20 mouse cellular contexts compared by ENCODE assay signal in genomic region chr11:94674984-94675383, GRCm38 (mm10). TPM values are rescaled to one million over a fixed set of nuclear protein-coding genes. Genes with fewer than 3 reads are reported as not detected.
DNase-seq lines count a peak whose midpoint lies in the region; ATAC-seq and TF ChIP-seq lines count a peak whose summit lies in the region.
"Had no signal": no experiment of that assay in that cellular context is flagged by ENCODE, and none has a peak within 500 bp of the region (broad histone marks: within the 10 kb centered on the region; RNA-seq: fewer than 3 reads in every experiment).

No protein-coding gene starts in this region.

- TF ChIP-seq CTCF in left cerebral cortex, adult 2 months (IDR thresholded peaks at IDR 0.05), result no peak
- TF ChIP-seq CTCF in midbrain, postnatal 0 days (IDR thresholded peaks at IDR 0.05), result no peak

- H3K4me3 ChIP-seq in left cerebral cortex, adult 2 months, result no peak overlapping the region
- H3K4me3 ChIP-seq in midbrain, postnatal 0 days (ENCODE audit: low read depth, low read length), result no peak overlapping the region
- H3K4me3 ChIP-seq in midbrain, embryonic 14.5 days (replicated peaks; ENCODE audit: low read depth, low read length), result no peak overlapping the region
- no peak overlapping the region for H3K4me3 ChIP-seq in neural tube, embryonic 15.5 days (replicated peaks)
- H3K4me3 ChIP-seq: gastrocnemius, adult 2 months had no signal

- peak; percentile 62 for ATAC-seq in frontal cortex, adult (ENCODE audit: low TSS enrichment)
- no peak for ATAC-seq in midbrain, postnatal 0 days (ENCODE audit: low FRiP score)
- no peak for ATAC-seq in midbrain, embryonic 14.5 days (ENCODE audit: low FRiP score, low TSS enrichment)
- ATAC-seq in neural tube, embryonic 15.5 days (ENCODE audit: low FRiP score), result no peak
- ATAC-seq: activated CD4-positive, CD25-positive, alpha-beta regulatory T cell, adult 4 months had no signal

- WGBS in midbrain, postnatal 0 days, result 82% methylated on average over 5 of the region's 5 CpGs
- WGBS in midbrain, embryonic 14.5 days, result 82% methylated on average over 5 of the region's 5 CpGs
- 89% methylated on average over 5 of the region's 5 CpGs for WGBS in neural tube, embryonic 15.5 days

- H3K27ac ChIP-seq in left cerebral cortex, adult 2 months, result peak overlapping the region; percentile 46; the same call in 1 of the 2 replicates
- H3K27ac ChIP-seq in midbrain, postnatal 0 days (ENCODE audit: low read depth, low read length), result no peak overlapping the region
- no peak overlapping the region for H3K27ac ChIP-seq in midbrain, embryonic 14.5 days (replicated peaks; ENCODE audit: low read depth, low read length)
- no peak overlapping the region for H3K27ac ChIP-seq in neural tube, embryonic 15.5 days (replicated peaks)
- H3K27ac ChIP-seq: gastrocnemius, adult 2 months; hindbrain, embryonic 15.5 days had no signal

- H3K9me3 ChIP-seq in midbrain, postnatal 0 days (ENCODE audit: low read length), result no peaks in the 10 kb centered on the region
- no peaks in the 10 kb centered on the region for H3K9me3 ChIP-seq in midbrain, embryonic 14.5 days (ENCODE audit: control insufficient read depth, low read length)
- no peaks in the 10 kb centered on the region for H3K9me3 ChIP-seq in neural tube, embryonic 15.5 days (replicated peaks)
- H3K9me3 ChIP-seq: hindbrain, embryonic 15.5 days had no signal

- intact Hi-C loops in left cerebral cortex, adult 2 months (cut with DNase I), result no loop called here
- intact Hi-C loops in left cerebral cortex, postnatal 10 days (cut with DNase I), result no loop called here

- H3K9ac ChIP-seq in midbrain, postnatal 0 days (replicated peaks; ENCODE audit: low read length, poor library complexity, severe bottlenecking), result 0 out of 2 replicates have a peak overlapping the region, but pooled peaks have one; percentile 15
- no peak overlapping the region for H3K9ac ChIP-seq in midbrain, embryonic 14.5 days (replicated peaks; ENCODE audit: low read length)
- H3K9ac ChIP-seq in neural tube, embryonic 15.5 days (replicated peaks), result no peak overlapping the region
- H3K9ac ChIP-seq: hindbrain, embryonic 15.5 days had no signal

- peaks cover under 1% of the 10 kb centered on the region for H3K36me3 ChIP-seq in midbrain, postnatal 0 days (ENCODE audit: insufficient read depth, low read length)
- peaks cover 7% of the 10 kb centered on the region for H3K36me3 ChIP-seq in midbrain, embryonic 14.5 days (ENCODE audit: control insufficient read depth, insufficient read depth, low read length)
- H3K36me3 ChIP-seq in neural tube, embryonic 15.5 days, result 0 out of 2 replicates have a peak, but pooled peaks cover 4% of the 10 kb centered on the region

- no peak for DNase-seq in frontal cortex, postnatal 14 days (ENCODE audit: low spot score in 2 of 2)
- DNase-seq in left cerebral cortex, adult 2 months (ENCODE audit: extremely low spot score in 1 of 2, low spot score in 2 of 2), result no peak
- DNase-seq in left cerebral cortex, postnatal 10 days (ENCODE audit: extremely low spot score in 1 of 2, low spot score in 2 of 2), result no peak
- DNase-seq in midbrain, postnatal 0 days (ENCODE audit: low spot score), result no peak
- no peak for DNase-seq in midbrain, embryonic 14.5 days
- no peak for DNase-seq in right cerebral cortex, postnatal 4 days
- DNase-seq: adrenal gland, postnatal 36 days; gastrocnemius, adult 2 months; heart, adult 18-20 months; heart, postnatal 10 days; kidney, adult 11 months; kidney, postnatal 4 days; liver; lung, adult 18-20 months; thymus, postnatal 4 days had no signal

- peaks cover 15% of the 10 kb centered on the region for H3K4me1 ChIP-seq in midbrain, postnatal 0 days (ENCODE audit: insufficient read depth, low read length)
- peaks cover 10% of the 10 kb centered on the region for H3K4me1 ChIP-seq in midbrain, embryonic 14.5 days (ENCODE audit: control insufficient read depth, insufficient read depth, low read length)
- peaks cover 49% of the 10 kb centered on the region for H3K4me1 ChIP-seq in neural tube, embryonic 15.5 days

- no peak overlapping the region for H3K4me2 ChIP-seq in midbrain, postnatal 0 days (ENCODE audit: low read depth, low read length, poor library complexity, severe bottlenecking)
- H3K4me2 ChIP-seq in midbrain, embryonic 14.5 days (ENCODE audit: low read length), result no peak overlapping the region
- peak overlapping the region; percentile 80; the same call in 1 of the 2 replicates for H3K4me2 ChIP-seq in neural tube, embryonic 15.5 days

- H3K27me3 ChIP-seq in midbrain, postnatal 0 days (ENCODE audit: insufficient read depth, low read length), result no peaks in the 10 kb centered on the region
- H3K27me3 ChIP-seq in midbrain, embryonic 14.5 days (ENCODE audit: control insufficient read depth, insufficient read depth, low read length), result no peaks in the 10 kb centered on the region
- H3K27me3 ChIP-seq in neural tube, embryonic 15.5 days (replicated peaks), result no peaks in the 10 kb centered on the region
- H3K27me3 ChIP-seq: hindbrain, embryonic 15.5 days had no signal

RNA-seq across cellular contexts. Expression of gene Xylt2, which starts 2.3 kb away (rescaled TPM):
- 10 to 100 TPM; 25.4 to 26.0 TPM for total RNA-seq in left cerebral cortex, adult 2 months (2021)
- 10 to 100 TPM; 21.8 to 25.7 TPM for total RNA-seq in left cerebral cortex, postnatal 10 days (2021)
- 38.4 and 45.8 TPM in 2 replicates for total RNA-seq in midbrain, postnatal 0 days (2014; rRNA removed)
- polyA plus RNA-seq in midbrain, postnatal 0 days (2015; fragmentation: Nextera tagmentation; extraction: Ambion mirVana), result 10.2 and 12.5 TPM in 2 replicates
- polyA plus RNA-seq in midbrain, embryonic 14.5 days (2014; fragmentation: Nextera tagmentation; extraction: Ambion mirVana), result 11.0 and 13.0 TPM in 2 replicates
- 15.4 and 16.8 TPM in 2 replicates for polyA plus RNA-seq in neural tube, embryonic 15.5 days (2015; fragmentation: Nextera tagmentation; extraction: Ambion mirVana)

RNA-seq across cellular contexts. Expression of gene Eme1, which starts 21.2 kb away (rescaled TPM):
- total RNA-seq in left cerebral cortex, adult 2 months (2021), result not detected
- under 1 TPM; 0.28 to 0.86 TPM for total RNA-seq in left cerebral cortex, postnatal 10 days (2021)
- 0.28 and 0.49 TPM in 2 replicates for total RNA-seq in midbrain, postnatal 0 days (2014; rRNA removed)
- polyA plus RNA-seq in midbrain, postnatal 0 days (2015; fragmentation: Nextera tagmentation; extraction: Ambion mirVana), result 0.75 and 0.82 TPM in 2 replicates
- polyA plus RNA-seq in midbrain, embryonic 14.5 days (2014; fragmentation: Nextera tagmentation; extraction: Ambion mirVana), result 2.2 and 4.4 TPM in 2 replicates
- polyA plus RNA-seq in neural tube, embryonic 15.5 days (2015; fragmentation: Nextera tagmentation; extraction: Ambion mirVana), result 2.3 and 5.3 TPM in 2 replicates
- total RNA-seq: gastrocnemius, adult 2 months had no signal

RNA-seq across cellular contexts. Expression of gene Mrpl27, which starts 21.4 kb away (rescaled TPM):
- total RNA-seq in left cerebral cortex, adult 2 months (2021), result 10 to 100 TPM; 63.7 to 66.4 TPM
- total RNA-seq in left cerebral cortex, postnatal 10 days (2021), result 10 to 100 TPM; 59.6 to 60.8 TPM
- 42.5 and 49.5 TPM in 2 replicates for total RNA-seq in midbrain, postnatal 0 days (2014; rRNA removed)
- 162 and 169 TPM in 2 replicates for polyA plus RNA-seq in midbrain, postnatal 0 days (2015; fragmentation: Nextera tagmentation; extraction: Ambion mirVana)
- 115 and 131 TPM in 2 replicates for polyA plus RNA-seq in midbrain, embryonic 14.5 days (2014; fragmentation: Nextera tagmentation; extraction: Ambion mirVana)
- polyA plus RNA-seq in neural tube, embryonic 15.5 days (2015; fragmentation: Nextera tagmentation; extraction: Ambion mirVana), result 146 and 154 TPM in 2 replicates

RNA-seq across cellular contexts. Expression of gene Gm11541, which starts 29.3 kb away (rescaled TPM):
- not detected for total RNA-seq in left cerebral cortex, adult 2 months (2021)
- not detected for total RNA-seq in left cerebral cortex, postnatal 10 days (2021)
- 0.22 TPM in 1 of 2 replicates, not detected in the other for total RNA-seq in midbrain, postnatal 0 days (2014; rRNA removed)
- not detected in 2 replicates for polyA plus RNA-seq in midbrain, postnatal 0 days (2015; fragmentation: Nextera tagmentation; extraction: Ambion mirVana)
- polyA plus RNA-seq in midbrain, embryonic 14.5 days (2014; fragmentation: Nextera tagmentation; extraction: Ambion mirVana), result not detected in 2 replicates
- polyA plus RNA-seq in neural tube, embryonic 15.5 days (2015; fragmentation: Nextera tagmentation; extraction: Ambion mirVana), result 0.24 TPM in 1 of 2 replicates, not detected in the other
- total RNA-seq: adrenal gland, postnatal 36 days; gastrocnemius, adult 2 months; heart, adult 18-20 months; heart, postnatal 10 days had no signal
- polyA plus RNA-seq: activated CD4-positive, CD25-positive, alpha-beta regulatory T cell, adult 4 months; neural tube, embryonic 14.5 days had no signal

RNA-seq across cellular contexts. Expression of gene Lrrc59, which starts 45.4 kb away (rescaled TPM):
- 10 to 100 TPM; 90.1 to 93.1 TPM for total RNA-seq in left cerebral cortex, adult 2 months (2021)
- total RNA-seq in left cerebral cortex, postnatal 10 days (2021), result 10 to 100 TPM; 91.5 to 94.8 TPM
- total RNA-seq in midbrain, postnatal 0 days (2014; rRNA removed), result 128 and 129 TPM in 2 replicates
- 135 and 137 TPM in 2 replicates for polyA plus RNA-seq in midbrain, postnatal 0 days (2015; fragmentation: Nextera tagmentation; extraction: Ambion mirVana)
- 118 and 138 TPM in 2 replicates for polyA plus RNA-seq in midbrain, embryonic 14.5 days (2014; fragmentation: Nextera tagmentation; extraction: Ambion mirVana)
- 148 and 163 TPM in 2 replicates for polyA plus RNA-seq in neural tube, embryonic 15.5 days (2015; fragmentation: Nextera tagmentation; extraction: Ambion mirVana)
